Mouse (Mus musculus) heart, adult 2 months (tissue): ENCODE results near the gene Gm10645.

Experiments
- CTCF ChIP-seq: fragments of 200-600 bp; IDR thresholded peaks from 2 replicates; pipeline ENCODE4 v1.8.1; 2022; ENCODE audit warnings: antibody characterized with exemption, mild to moderate bottlenecking, moderate library complexity
- EP300 ChIP-seq: fragments of 200-500 bp; IDR thresholded peaks from 2 replicates; pipeline ENCODE4 v1.6.1; 2011; ENCODE audit warnings: low read depth, low read length, control low read depth; ENCODE audit not compliant: insufficient read depth
- POLR2A ChIP-seq: fragments of 200-500 bp; IDR thresholded peaks from 2 replicates; pipeline ENCODE4 v1.6.1; 2011; ENCODE audit warnings: mild to moderate bottlenecking, low read depth, low read length, control low read depth; ENCODE audit not compliant: insufficient read depth

DNA sequence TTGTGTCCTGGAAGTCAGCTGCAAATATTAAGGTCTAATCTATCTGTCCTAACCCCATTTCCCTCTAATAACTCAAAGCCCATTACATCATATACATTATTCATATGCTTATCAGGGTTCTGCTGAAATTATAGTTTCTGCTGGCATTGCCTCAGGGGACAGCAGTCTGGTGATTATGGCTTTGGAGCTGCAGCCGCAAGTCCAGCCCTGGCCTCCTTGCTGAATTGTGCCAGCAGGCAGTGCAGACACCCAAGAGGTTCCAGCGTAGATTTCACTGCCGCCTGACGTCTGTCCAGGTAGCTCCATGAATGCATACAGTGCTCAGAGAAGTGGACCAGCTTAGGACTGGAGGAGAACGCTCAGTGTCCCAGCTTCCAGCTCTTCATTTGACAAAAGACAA, 16.8 kb upstream of the Gm10645 start:
- TF ChIP-seq CTCF (no peak), EP300 (no peak), POLR2A (no peak)
